Mouse (Mus musculus) myocyte (in vitro differentiated cells): ENCODE results near the gene Hp.

Experiments used
- E2F4 ChIP-seq: IDR thresholded peaks from one replicate; pipeline ENCODE4 v1.6.1; 2011; ENCODE audit warnings: mild to moderate bottlenecking, control low read depth, moderate library complexity; ENCODE audit not compliant: insufficient read depth
- POLR2A ChIP-seq: IDR thresholded peaks from one replicate; pipeline ENCODE4 v1.6.1; 2011; ENCODE audit warnings: low read depth, mild to moderate bottlenecking, control low read depth, moderate library complexity; ENCODE audit not compliant: insufficient read length

DNA sequence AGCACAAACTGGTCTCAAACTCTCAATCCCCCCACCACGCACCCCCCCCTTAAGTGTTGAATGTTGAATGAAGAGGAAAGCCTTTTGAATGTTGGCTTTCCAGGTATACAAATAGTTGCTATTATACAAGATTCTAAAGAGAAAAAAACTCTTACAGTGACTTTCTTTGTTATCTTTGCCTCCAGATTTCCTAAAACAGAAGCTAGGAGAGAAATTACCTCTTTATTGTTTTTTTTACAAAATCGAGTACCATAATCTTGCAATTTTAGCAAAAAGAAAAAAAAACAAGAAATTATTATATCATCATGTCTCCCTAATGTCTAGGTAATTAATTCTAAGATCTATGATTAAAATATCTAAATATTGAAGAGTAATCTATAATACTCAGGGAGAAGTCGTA lies 36.6 kb upstream of the Hp start:
- TF ChIP-seq POLR2A (no peak), E2F4 (no peak)
